Mouse (Mus musculus): ENCODE results near the gene Nptxr. TPM values are rescaled to one million over a fixed set of nuclear protein-coding genes. Genes with fewer than 3 reads are reported as not detected.

Nptxr gene
- polyA plus RNA-seq, 1 experiment, result 1.3 TPM

- no peak for TF ChIP-seq CTCF (IDR thresholded peaks at IDR 0.05; ENCODE audit: extremely low read depth, insufficient read length, insufficient replicate concordance, low read depth, low read length)
- TF ChIP-seq POLR2A (IDR thresholded peaks at IDR 0.05; ENCODE audit: low read depth, low read length), result peak; percentile 47
Measured at GRCm38 (mm10) chr15:79834130-79834880, 29.7 kb upstream of the Nptxr start, which contains the start of the genes Npcd and Cbx6. Npcd (minus strand) TSS chr15:79834237. Cbx6 (minus strand) TSS chr15:79834688.

GRCm38 (mm10) chr15:79833251-79834050 is 28.9 kb upstream of the Nptxr start:
- Histone ChIP-seq H3K4me3 (ENCODE audit: low read depth, low read length) (peak overlapping the region; percentile 82), H3K4me1 (ENCODE audit: control insufficient read depth, insufficient read depth, insufficient read length, low read length) (peaks cover 6% of the 10 kb centered on the region), H3K27ac (ENCODE audit: insufficient read depth, low read depth, low read length) (no peak overlapping the region), H3K27me3 (ENCODE audit: control insufficient read depth, insufficient read depth, low read length) (no peaks in the 10 kb centered on the region), H3K36me3 (ENCODE audit: control insufficient read depth, insufficient read depth, low read length) (no peaks in the 10 kb centered on the region; the same call in 1 of the 2 replicates)
- 2% methylated on average over 41 of the region's 41 CpGs for WGBS
- no peak for TF ChIP-seq POLR2A (IDR thresholded peaks at IDR 0.05; ENCODE audit: low read depth, low read length)
- no peak for TF ChIP-seq CTCF (IDR thresholded peaks at IDR 0.05; ENCODE audit: extremely low read depth, insufficient read length, insufficient replicate concordance, low read depth, low read length)

More at GRCm38 (mm10) chr15:79834130-79834880, 29.7 kb upstream of the Nptxr start, which contains the start of the genes Npcd and Cbx6:
- no peaks in the 10 kb centered on the region for H3K27me3 ChIP-seq (ENCODE audit: control insufficient read depth, insufficient read depth, low read length)
- peaks cover 6% of the 10 kb centered on the region for H3K4me1 ChIP-seq (ENCODE audit: control insufficient read depth, insufficient read depth, insufficient read length, low read length)
- peak within 1 kb of the TSS; percentile 82 for H3K4me3 ChIP-seq (ENCODE audit: low read depth, low read length)
- H3K27ac ChIP-seq (ENCODE audit: insufficient read depth, low read depth, low read length), result no peak within 1 kb of the TSS
- 4% methylated on average over 57 of the region's 58 CpGs for WGBS
- H3K36me3 ChIP-seq (ENCODE audit: control insufficient read depth, insufficient read depth, low read length), result no peaks in the 10 kb centered on the region

GRCm38 (mm10) chr15:79832064-79832900 is 27.7 kb upstream of the Nptxr start:
- Histone ChIP-seq H3K4me3 (ENCODE audit: low read depth, low read length) (no peak overlapping the region), H3K4me1 (ENCODE audit: control insufficient read depth, insufficient read depth, insufficient read length, low read length) (peaks cover 6% of the 10 kb centered on the region), H3K27ac (ENCODE audit: insufficient read depth, low read depth, low read length) (no peak overlapping the region), H3K36me3 (ENCODE audit: control insufficient read depth, insufficient read depth, low read length) (peaks cover 2% of the 10 kb centered on the region; the same call in 1 of the 2 replicates), H3K27me3 (ENCODE audit: control insufficient read depth, insufficient read depth, low read length) (no peaks in the 10 kb centered on the region)
- TF ChIP-seq CTCF (IDR thresholded peaks at IDR 0.05; ENCODE audit: extremely low read depth, insufficient read length, insufficient replicate concordance, low read depth, low read length) (peak; percentile 92), POLR2A (IDR thresholded peaks at IDR 0.05; ENCODE audit: low read depth, low read length) (no peak)
- 46% methylated on average over 18 of the region's 18 CpGs for WGBS

- Histone ChIP-seq H3K4me3 (ENCODE audit: low read depth, low read length) (no peak overlapping the region), H3K27ac (ENCODE audit: insufficient read depth, low read depth, low read length) (no peak overlapping the region), H3K36me3 (ENCODE audit: control insufficient read depth, insufficient read depth, low read length) (peaks cover 2% of the 10 kb centered on the region; the same call in 1 of the 2 replicates), H3K4me1 (ENCODE audit: control insufficient read depth, insufficient read depth, insufficient read length, low read length) (peaks cover 6% of the 10 kb centered on the region), H3K27me3 (ENCODE audit: control insufficient read depth, insufficient read depth, low read length) (no peaks in the 10 kb centered on the region)
- TF ChIP-seq POLR2A (IDR thresholded peaks at IDR 0.05; ENCODE audit: low read depth, low read length) (no peak), CTCF (IDR thresholded peaks at IDR 0.05; ENCODE audit: extremely low read depth, insufficient read length, insufficient replicate concordance, low read depth, low read length) (peak; percentile 86; the same call in 1 of the 2 replicates)
- 17% methylated on average over 4 of the region's 4 CpGs for WGBS
Measured at GRCm38 (mm10) chr15:79830388-79830787, 25.8 kb upstream of the Nptxr start.

GRCm38 (mm10) chr15:79829431-79829830 is 24.9 kb upstream of the Nptxr start:
- Histone ChIP-seq H3K4me3 (ENCODE audit: low read depth, low read length) (no peak overlapping the region), H3K4me1 (ENCODE audit: control insufficient read depth, insufficient read depth, insufficient read length, low read length) (peaks cover 6% of the 10 kb centered on the region), H3K36me3 (ENCODE audit: control insufficient read depth, insufficient read depth, low read length) (peaks cover 2% of the 10 kb centered on the region; the same call in 1 of the 2 replicates), H3K27me3 (ENCODE audit: control insufficient read depth, insufficient read depth, low read length) (no peaks in the 10 kb centered on the region), H3K27ac (ENCODE audit: insufficient read depth, low read depth, low read length) (no peak overlapping the region)
- 92% methylated on average over 5 of the region's 5 CpGs for WGBS
- no peak for TF ChIP-seq CTCF (IDR thresholded peaks at IDR 0.05; ENCODE audit: extremely low read depth, insufficient read length, insufficient replicate concordance, low read depth, low read length)
- no peak for TF ChIP-seq POLR2A (IDR thresholded peaks at IDR 0.05; ENCODE audit: low read depth, low read length)

GRCm38 (mm10) chr15:79828366-79829035 is 23.9 kb upstream of the Nptxr start:
- WGBS, result 87% methylated on average over 46 of the region's 46 CpGs
- peaks cover 2% of the 10 kb centered on the region; the same call in 1 of the 2 replicates for H3K36me3 ChIP-seq (ENCODE audit: control insufficient read depth, insufficient read depth, low read length)
- no peak for TF ChIP-seq POLR2A (IDR thresholded peaks at IDR 0.05; ENCODE audit: low read depth, low read length)
- no peak; the same call in 1 of the 2 replicates for TF ChIP-seq CTCF (IDR thresholded peaks at IDR 0.05; ENCODE audit: extremely low read depth, insufficient read length, insufficient replicate concordance, low read depth, low read length)
- no peak overlapping the region for H3K27ac ChIP-seq (ENCODE audit: insufficient read depth, low read depth, low read length)
- H3K4me1 ChIP-seq (ENCODE audit: control insufficient read depth, insufficient read depth, insufficient read length, low read length), result peaks cover 4% of the 10 kb centered on the region
- H3K4me3 ChIP-seq (ENCODE audit: low read depth, low read length), result no peak overlapping the region
- H3K27me3 ChIP-seq (ENCODE audit: control insufficient read depth, insufficient read depth, low read length), result no peaks in the 10 kb centered on the region
